Mouse (Mus musculus): ENCODE measurements around the gene Ggact. TPM values are rescaled to one million over a fixed set of nuclear protein-coding genes. Genes with fewer than 3 reads are reported as not detected.

The Ggact gene
- polyA plus RNA-seq, 1 experiment from 2014 or later = 9.7 TPM

DNA sequence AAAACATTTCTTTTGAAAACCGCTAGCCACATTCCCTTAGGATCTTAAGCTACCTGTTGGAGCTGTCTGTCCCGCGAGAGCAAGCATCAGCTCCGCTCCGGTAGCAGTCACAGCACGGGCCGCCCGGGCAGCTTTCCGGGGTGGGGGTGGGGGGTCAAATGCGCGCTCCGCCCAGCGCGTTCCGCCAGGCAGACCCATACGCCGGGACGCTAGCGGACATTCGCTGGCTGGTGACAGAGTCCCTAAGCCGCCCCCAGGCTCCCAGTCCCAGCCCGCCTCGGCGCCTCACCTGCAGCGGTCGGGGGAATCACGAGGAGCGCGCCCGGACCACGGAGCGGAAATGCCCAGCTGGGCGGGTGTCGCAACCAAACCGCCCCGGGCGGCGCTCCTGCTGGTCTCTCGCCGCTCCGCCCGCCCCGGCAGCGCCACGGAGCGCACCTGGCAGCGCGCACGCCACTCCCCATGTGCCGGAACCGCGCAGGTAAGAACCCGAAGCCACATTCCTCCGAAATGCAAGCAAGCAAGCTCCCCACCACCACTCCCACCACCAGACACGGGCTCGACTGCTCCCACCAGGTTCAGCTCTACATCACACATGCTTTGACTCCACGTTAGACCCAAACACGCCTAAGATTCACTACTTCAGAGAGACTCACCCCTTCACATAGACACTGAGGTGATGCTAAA, 602 bp downstream of the Ggact start:
- Histone ChIP-seq H3K4me3 (peak overlapping the region; percentile 71), H3K27ac (no peak overlapping the region), H3K4me1 (peaks cover 11% of the 10 kb centered on the region; the same call in 1 of the 2 replicates), H3K9ac (peak overlapping the region; percentile 75), H3K4me2 (peak overlapping the region; percentile 91), H3K27me3 (no peaks in the 10 kb centered on the region), H3K9me3 (peaks cover 5% of the 10 kb centered on the region; the same call in 1 of the 2 replicates), H3K36me3 (no peaks in the 10 kb centered on the region)
- ATAC-seq (ENCODE audit: insufficient number of reproducible peaks, insufficient read depth, low FRiP score, low TSS enrichment, low read depth) = peak; percentile 58; the same call in 1 of the 2 replicates
- under 1% methylated on average over 58 of the region's 58 CpGs for WGBS

DNA sequence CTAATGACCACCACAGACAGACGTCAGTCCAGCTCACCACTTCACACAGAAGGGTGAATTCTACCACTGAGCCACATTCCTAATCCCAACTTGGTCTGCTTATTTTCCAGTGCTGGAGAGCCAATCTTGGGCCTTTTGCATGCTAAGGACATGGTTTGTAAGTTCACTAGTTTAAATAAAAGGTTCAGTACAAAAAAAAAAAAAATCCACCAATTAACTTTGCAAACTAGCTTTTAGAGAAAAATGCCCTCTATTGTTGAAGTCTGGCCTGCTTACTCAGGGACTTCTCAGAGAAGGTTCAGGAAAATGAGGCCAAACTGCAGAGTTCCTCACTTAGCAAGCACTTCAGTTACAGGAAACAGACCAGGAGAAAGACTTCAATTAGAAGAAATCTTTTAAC, 1.4 kb downstream of the Ggact start:
- Histone ChIP-seq H3K27me3 (no peaks in the 10 kb centered on the region), H3K27ac (no peak overlapping the region), H3K36me3 (no peaks in the 10 kb centered on the region), H3K4me1 (peaks cover 11% of the 10 kb centered on the region; the same call in 1 of the 2 replicates), H3K9ac (0 out of 2 replicates have a peak overlapping the region, but pooled peaks have one; percentile 75), H3K4me2 (peak overlapping the region; percentile 91), H3K9me3 (peaks cover 9% of the 10 kb centered on the region; the same call in 1 of the 2 replicates), H3K4me3 (peak overlapping the region; percentile 71)
- 45% methylated on average over 1 of the region's 1 CpGs for WGBS
- ATAC-seq (ENCODE audit: insufficient number of reproducible peaks, insufficient read depth, low FRiP score, low TSS enrichment, low read depth) = no peak

- Histone ChIP-seq H3K27me3 (no peaks in the 10 kb centered on the region), H3K4me1 (peaks cover 11% of the 10 kb centered on the region; the same call in 1 of the 2 replicates), H3K27ac (no peak overlapping the region), H3K4me3 (no peak overlapping the region), H3K4me2 (no peak overlapping the region), H3K9me3 (peaks cover 9% of the 10 kb centered on the region; the same call in 1 of the 2 replicates), H3K9ac (no peak overlapping the region), H3K36me3 (no peaks in the 10 kb centered on the region)
- ATAC-seq (ENCODE audit: insufficient number of reproducible peaks, insufficient read depth, low FRiP score, low TSS enrichment, low read depth) = no peak
Observed at GRCm38 (mm10) chr14:122911265-122911664, 2.3 kb downstream of the Ggact start.

- no peak overlapping the region for H3K4me2 ChIP-seq
- no peak overlapping the region for H3K4me3 ChIP-seq
- 88% methylated on average over 5 of the region's 5 CpGs for WGBS
- no peak overlapping the region for H3K27ac ChIP-seq
- H3K36me3 ChIP-seq = peaks cover 4% of the 10 kb centered on the region; the same call in 1 of the 2 replicates
- H3K9ac ChIP-seq = no peak overlapping the region
- peaks cover 9% of the 10 kb centered on the region; the same call in 1 of the 2 replicates for H3K9me3 ChIP-seq
- ATAC-seq (ENCODE audit: insufficient number of reproducible peaks, insufficient read depth, low FRiP score, low TSS enrichment, low read depth) = no peak
- H3K27me3 ChIP-seq = no peaks in the 10 kb centered on the region
- H3K4me1 ChIP-seq = peaks cover 11% of the 10 kb centered on the region; the same call in 1 of the 2 replicates
Observed at GRCm38 (mm10) chr14:122909368-122910091, 4.0 kb downstream of the Ggact start.

DNA sequence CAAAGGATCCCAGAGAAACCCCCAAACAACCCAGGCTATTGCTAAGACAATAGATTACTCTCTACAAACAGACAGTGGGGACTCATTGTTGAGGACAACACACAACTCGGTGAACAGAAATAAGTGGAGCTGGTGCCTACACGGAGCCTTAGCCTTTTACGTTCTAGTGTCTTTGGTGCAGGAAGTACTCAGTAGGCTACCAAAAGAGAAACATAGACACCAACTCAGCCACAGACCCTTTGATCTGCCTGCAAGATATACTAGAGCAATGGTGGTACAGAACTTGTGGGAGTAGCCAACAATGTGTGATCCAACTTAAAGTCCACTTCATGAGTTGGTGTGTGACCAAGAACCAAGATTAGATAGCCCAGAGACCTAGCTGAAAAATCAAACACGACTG, 5.5 kb downstream of the Ggact start:
- Histone ChIP-seq H3K9ac (no peak overlapping the region), H3K27ac (no peak overlapping the region), H3K4me3 (no peak overlapping the region), H3K9me3 (peaks cover 9% of the 10 kb centered on the region; the same call in 1 of the 2 replicates), H3K4me2 (no peak overlapping the region), H3K36me3 (peaks cover 4% of the 10 kb centered on the region; the same call in 1 of the 2 replicates), H3K4me1 (peaks cover 10% of the 10 kb centered on the region), H3K27me3 (no peaks in the 10 kb centered on the region)
- ATAC-seq (ENCODE audit: insufficient number of reproducible peaks, insufficient read depth, low FRiP score, low TSS enrichment, low read depth) = no peak
- WGBS = 92% methylated on average over 4 of the region's 4 CpGs

DNA sequence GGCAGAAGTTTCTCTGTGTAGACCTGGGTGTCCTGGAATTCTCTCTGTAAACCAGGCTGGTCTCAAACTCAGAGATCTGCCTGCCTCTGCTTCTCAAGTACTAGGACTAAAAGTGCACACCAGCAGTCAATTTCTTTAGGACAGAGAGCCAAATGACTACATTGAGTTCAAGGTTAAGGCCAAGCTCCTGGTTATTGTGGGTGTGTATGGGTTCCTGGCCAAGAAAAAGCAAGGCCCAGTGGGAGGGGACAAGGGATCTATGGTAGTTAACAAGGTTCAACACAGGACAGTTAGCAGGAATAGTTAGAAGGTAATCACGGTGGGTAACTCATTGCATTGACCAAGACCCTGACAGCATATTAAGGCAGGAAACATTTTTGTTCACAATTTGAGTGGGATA, 8.6 kb downstream of the Ggact start:
- Histone ChIP-seq H3K27me3 (no peaks in the 10 kb centered on the region), H3K4me3 (no peak overlapping the region), H3K4me2 (no peak overlapping the region), H3K9ac (no peak overlapping the region), H3K4me1 (peaks cover 17% of the 10 kb centered on the region), H3K27ac (no peak overlapping the region), H3K36me3 (peaks cover 4% of the 10 kb centered on the region; the same call in 1 of the 2 replicates), H3K9me3 (peaks cover 9% of the 10 kb centered on the region; the same call in 1 of the 2 replicates)
- 93% methylated on average over 1 of the region's 1 CpGs for WGBS
- no peak for ATAC-seq (ENCODE audit: insufficient number of reproducible peaks, insufficient read depth, low FRiP score, low TSS enrichment, low read depth)

GRCm38 (mm10) chr14:122903923-122904351, 9.6 kb downstream of the Ggact start:
- 34% methylated on average over 2 of the region's 2 CpGs for WGBS
- H3K9ac ChIP-seq = no peak overlapping the region
- no peak overlapping the region; the same call in 1 of the 2 replicates for H3K27ac ChIP-seq
- peaks cover 4% of the 10 kb centered on the region; the same call in 1 of the 2 replicates for H3K36me3 ChIP-seq
- no peaks in the 10 kb centered on the region for H3K27me3 ChIP-seq
- H3K4me2 ChIP-seq = no peak overlapping the region
- peaks cover 17% of the 10 kb centered on the region for H3K4me1 ChIP-seq
- no peak overlapping the region for H3K4me3 ChIP-seq
- peaks cover 9% of the 10 kb centered on the region; the same call in 1 of the 2 replicates for H3K9me3 ChIP-seq
- no peak for ATAC-seq (ENCODE audit: insufficient number of reproducible peaks, insufficient read depth, low FRiP score, low TSS enrichment, low read depth)

DNA sequence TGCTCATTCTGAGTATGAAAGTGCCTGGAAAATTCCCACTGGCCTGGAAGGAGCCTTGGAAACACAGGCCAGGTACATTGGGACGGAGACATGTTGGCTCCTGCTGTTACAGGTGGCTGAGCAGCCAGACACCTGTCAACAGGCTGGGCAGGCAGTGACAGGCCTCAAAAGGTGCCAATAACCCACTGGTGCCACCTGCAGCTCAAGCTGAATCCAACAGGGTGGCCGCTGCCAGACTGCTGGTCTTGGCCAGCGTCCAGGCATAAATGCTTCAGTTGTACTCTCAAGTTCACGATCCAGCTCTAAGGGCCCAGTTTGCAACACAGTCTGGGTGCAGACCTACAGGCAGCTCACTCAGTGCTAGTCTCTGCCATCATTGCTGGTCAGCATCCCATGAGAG, 10.7 kb downstream of the Ggact start:
- WGBS = 72% methylated on average over 4 of the region's 4 CpGs
- no peak overlapping the region for H3K27ac ChIP-seq
- no peak overlapping the region for H3K4me2 ChIP-seq
- peaks cover 4% of the 10 kb centered on the region; the same call in 1 of the 2 replicates for H3K36me3 ChIP-seq
- 0 out of 2 replicates have a peak, but pooled peaks have one; percentile 52 for ATAC-seq (ENCODE audit: insufficient number of reproducible peaks, insufficient read depth, low FRiP score, low TSS enrichment, low read depth)
- no peak overlapping the region for H3K9ac ChIP-seq
- peaks cover 3% of the 10 kb centered on the region; the same call in 1 of the 2 replicates for H3K9me3 ChIP-seq
- peaks cover 17% of the 10 kb centered on the region for H3K4me1 ChIP-seq
- H3K27me3 ChIP-seq = no peaks in the 10 kb centered on the region
- no peak overlapping the region for H3K4me3 ChIP-seq

GRCm38 (mm10) chr14:122902136-122902535, 11.4 kb downstream of the Ggact start:
- no peak overlapping the region for H3K9ac ChIP-seq
- peaks cover 4% of the 10 kb centered on the region; the same call in 1 of the 2 replicates for H3K36me3 ChIP-seq
- H3K27ac ChIP-seq = no peak overlapping the region
- no peaks in the 10 kb centered on the region for H3K9me3 ChIP-seq
- 57% methylated on average over 2 of the region's 2 CpGs for WGBS
- H3K27me3 ChIP-seq = no peaks in the 10 kb centered on the region
- no peak overlapping the region for H3K4me3 ChIP-seq
- no peak overlapping the region for H3K4me2 ChIP-seq
- no peak for ATAC-seq (ENCODE audit: insufficient number of reproducible peaks, insufficient read depth, low FRiP score, low TSS enrichment, low read depth)
- H3K4me1 ChIP-seq = peaks cover 17% of the 10 kb centered on the region

DNA sequence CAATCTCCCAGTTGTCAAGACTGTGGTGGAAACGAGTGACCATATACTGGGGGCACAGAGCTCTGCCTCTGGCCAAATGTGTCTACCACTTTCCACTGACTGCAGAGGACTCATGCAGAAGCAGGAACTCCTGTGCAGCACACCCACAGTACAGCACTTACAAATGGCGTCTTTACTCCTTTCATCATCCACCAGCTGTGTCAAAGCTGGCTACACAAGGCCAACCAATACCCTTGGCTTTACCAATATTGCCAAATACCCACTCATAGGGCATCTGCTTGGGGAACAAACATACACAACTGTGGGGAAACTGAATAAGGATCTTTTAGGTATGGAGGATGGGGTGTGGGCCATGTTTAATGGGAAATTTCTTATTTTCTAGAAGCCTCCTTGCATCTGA, 11.8 kb downstream of the Ggact start:
- ATAC-seq (ENCODE audit: insufficient number of reproducible peaks, insufficient read depth, low FRiP score, low TSS enrichment, low read depth) = no peak
- Histone ChIP-seq H3K4me1 (peaks cover 17% of the 10 kb centered on the region), H3K27ac (no peak overlapping the region), H3K9ac (no peak overlapping the region), H3K9me3 (no peaks in the 10 kb centered on the region), H3K4me2 (no peak overlapping the region), H3K4me3 (no peak overlapping the region), H3K36me3 (peaks cover 4% of the 10 kb centered on the region; the same call in 1 of the 2 replicates), H3K27me3 (no peaks in the 10 kb centered on the region)
- 84% methylated on average over 2 of the region's 2 CpGs for WGBS

DNA sequence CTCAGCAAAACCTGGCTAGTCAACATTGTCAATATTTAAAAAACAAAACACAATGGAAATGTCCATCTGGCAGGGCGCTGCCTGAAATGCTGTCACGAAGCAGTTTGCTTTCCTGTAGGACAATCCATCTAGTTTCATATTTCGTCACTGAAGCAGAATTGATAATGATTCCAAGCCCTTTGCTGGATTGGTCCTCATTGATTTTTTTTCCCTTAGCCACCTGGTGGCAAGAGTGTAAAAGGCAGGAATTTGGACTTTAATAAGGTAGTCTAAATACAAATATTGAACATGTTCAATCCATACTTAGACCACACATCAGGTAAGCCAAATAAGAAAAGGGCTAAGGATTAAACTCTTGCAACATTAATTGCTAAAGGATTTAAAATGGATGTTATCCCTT, 12.4 kb downstream of the Ggact start:
- 68% methylated on average over 3 of the region's 3 CpGs for WGBS
- Histone ChIP-seq H3K27me3 (no peaks in the 10 kb centered on the region), H3K9me3 (no peaks in the 10 kb centered on the region)

More for the DNA sequence above, 12.4 kb downstream of the Ggact start:
- ATAC-seq (ENCODE audit: insufficient number of reproducible peaks, insufficient read depth, low FRiP score, low TSS enrichment, low read depth) = no peak
- Histone ChIP-seq H3K4me2 (no peak overlapping the region), H3K4me3 (no peak overlapping the region), H3K27ac (no peak overlapping the region), H3K9ac (no peak overlapping the region), H3K36me3 (peaks cover 3% of the 10 kb centered on the region; the same call in 1 of the 2 replicates), H3K4me1 (peaks cover 17% of the 10 kb centered on the region)
